Mouse (Mus musculus) cerebellum, postnatal 25 days (tissue): ENCODE measurements around the gene Mmp3.
"Not testable (repeated sequence)": the region's sequence is repeated elsewhere in the genome, so short reads cannot be mapped to it uniquely, and the experiment has no call there.

ENCODE experiments used
- DNase-seq, 2 experiments: peaks; one replicate each; pipeline ENCODE4 v3.0.0; 2021; ENCODE audit warnings: mixed read lengths in 2 of 2

Mmp3 gene

DNA sequence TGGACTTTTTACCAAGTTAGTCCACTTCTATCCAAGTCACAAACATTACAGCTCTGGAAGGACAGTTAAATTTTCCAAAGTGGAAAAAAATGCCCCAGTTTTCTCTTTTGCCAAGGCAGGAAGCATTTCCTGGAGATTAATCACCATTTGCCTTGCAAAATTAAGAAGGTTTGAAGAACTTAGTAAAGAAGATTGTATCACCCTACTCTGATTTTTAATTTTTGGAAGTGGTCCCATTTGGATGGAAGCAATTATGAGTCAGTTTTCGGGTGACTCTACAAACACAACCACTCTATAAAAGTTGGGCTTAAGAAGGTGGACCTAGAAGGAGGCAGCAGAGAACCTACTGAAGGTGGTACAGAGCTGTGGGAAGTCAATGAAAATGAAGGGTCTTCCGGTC lies at the start of gene Mmp3:
Gene Mmp3 (plus strand): TSS at position 301 of the 400 bp plus-strand sequence.
- DNase-seq: no peak

DNA sequence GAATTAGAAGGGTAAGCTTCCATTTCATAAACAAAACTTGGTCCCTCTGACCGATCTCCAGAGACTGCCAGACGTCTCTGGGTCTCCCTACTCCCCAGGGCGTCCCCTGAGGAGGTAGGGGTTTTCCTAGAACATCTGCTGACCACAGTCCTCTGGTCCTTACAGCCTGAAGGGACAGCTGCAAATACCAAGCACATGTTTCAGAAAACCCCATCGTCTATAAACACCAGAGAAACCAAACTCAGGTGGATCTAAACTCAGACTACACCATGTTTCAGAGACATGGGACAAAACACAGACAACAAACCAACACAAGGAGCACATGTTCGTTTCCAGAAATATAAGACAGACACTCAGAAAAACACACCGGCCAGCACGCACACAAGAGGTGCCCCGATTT lies 49.1 kb upstream of the Mmp3 start:
- not testable (repeated sequence) for DNase-seq

DNA sequence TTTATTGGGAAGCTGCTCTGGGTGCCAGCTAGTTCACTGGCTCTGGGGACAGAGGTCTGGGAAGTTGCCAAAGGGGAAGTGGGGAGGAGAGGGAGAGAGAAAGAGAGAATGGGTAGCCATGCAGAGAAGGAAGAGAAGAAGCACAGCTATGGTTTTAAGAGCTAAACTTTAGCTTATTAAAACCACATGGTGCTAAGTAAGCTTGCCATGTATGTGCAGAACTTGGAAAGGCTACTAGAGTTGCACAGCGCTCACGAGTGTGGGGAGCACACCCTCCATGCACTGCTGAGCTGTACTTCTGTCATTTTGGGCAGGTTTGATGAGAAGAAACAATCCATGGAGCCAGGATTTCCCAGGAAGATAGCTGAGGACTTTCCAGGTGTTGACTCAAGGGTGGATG lies 7.7 kb downstream of the Mmp3 start:
- DNase-seq: no peak

DNA sequence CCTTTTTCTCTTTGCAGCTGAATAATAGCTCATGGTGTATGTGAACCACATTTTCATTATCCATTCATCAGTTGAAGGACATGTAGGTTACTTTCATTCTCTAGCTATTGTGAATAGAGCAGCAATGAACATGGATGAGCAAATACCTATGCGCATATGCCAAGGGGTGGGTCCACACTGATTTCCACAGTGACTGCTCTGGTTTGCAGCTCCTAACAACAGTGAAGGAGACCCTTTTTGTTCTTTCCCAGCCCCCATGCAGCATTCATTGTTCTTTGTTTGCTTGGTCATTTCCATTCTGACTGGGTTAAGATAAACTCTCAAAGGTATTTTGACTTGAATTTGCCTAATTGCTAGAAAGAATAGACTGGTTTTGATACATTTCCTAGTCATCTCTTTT lies 24.6 kb downstream of the Mmp3 start:
- DNase-seq: no peak

DNA sequence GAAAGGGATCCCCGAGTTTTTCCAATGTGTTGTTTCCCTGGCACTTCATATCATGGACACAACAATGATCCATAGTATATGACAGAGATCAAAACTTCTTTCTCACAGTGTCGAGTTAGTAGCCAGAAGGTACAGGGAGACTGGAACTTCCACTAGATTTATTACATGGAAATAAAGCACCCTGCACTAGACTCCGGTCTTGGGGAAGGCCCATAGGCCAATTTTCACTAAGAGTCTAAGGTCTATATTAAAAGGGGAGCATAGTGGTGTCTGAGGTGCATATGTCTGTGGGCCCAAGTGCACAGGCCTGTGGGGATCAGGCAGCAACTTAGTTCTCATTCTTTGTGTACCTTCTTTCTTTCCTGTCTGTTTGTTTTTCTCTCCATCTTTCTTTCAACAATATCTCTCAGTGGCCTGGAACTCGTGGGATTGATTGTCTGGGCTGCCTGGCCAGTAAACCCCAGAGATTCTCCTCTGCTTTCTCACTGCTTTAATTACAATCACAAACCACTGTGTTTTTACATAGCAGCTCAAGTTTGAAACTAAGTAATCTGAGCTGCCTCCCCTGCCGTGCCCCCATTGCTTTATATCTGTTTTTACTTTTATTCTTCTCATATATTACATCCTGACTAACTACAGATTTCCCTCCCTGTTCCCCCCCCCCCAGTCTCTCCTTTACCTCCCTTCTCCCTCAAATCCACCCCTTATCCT lies 38.2 kb downstream of the Mmp3 start:
- DNase-seq: no peak

- DNase-seq: no peak
These were observed 55.5 kb downstream of the Mmp3 start for GRCm38 (mm10) chr9:7501138-7501537.

- no peak for DNase-seq
These were observed 56.4 kb downstream of the Mmp3 start, which contains the start of gene Mmp10 for GRCm38 (mm10) chr9:7502051-7502450. TSS of gene Mmp10 (plus strand) at chr9:7502352.
